Mouse (Mus musculus): Measurements from ENCODE around the gene Cfap61. TPM values are rescaled to one million over a fixed set of nuclear protein-coding genes. Genes with fewer than 3 reads are reported as not detected.

Cfap61 gene
- polyA plus RNA-seq, 1 experiment = not detected

GRCm38 (mm10) chr2:145990446-145990845 is 55.9 kb downstream of the Cfap61 start:
- H3K4me1 ChIP-seq (ENCODE audit: control insufficient read depth, insufficient read depth, low read length) = no peaks in the 10 kb centered on the region
- TF ChIP-seq CTCF (IDR thresholded peaks at IDR 0.05; ENCODE audit: insufficient read depth, low read depth, low read length) (no peak), POLR2A (IDR thresholded peaks at IDR 0.05; ENCODE audit: insufficient read depth, low read depth, low read length) (no peak)
- no peak overlapping the region for H3K27ac ChIP-seq (ENCODE audit: insufficient read depth, low read depth, low read length)
- 80% methylated on average over 2 of the region's 2 CpGs for WGBS
- H3K4me3 ChIP-seq (ENCODE audit: insufficient read depth, low read depth, low read length) = no peak overlapping the region

GRCm38 (mm10) chr2:145996472-145996871 is 61.9 kb downstream of the Cfap61 start:
- no peak overlapping the region for H3K27ac ChIP-seq (ENCODE audit: insufficient read depth, low read depth, low read length)
- no peaks in the 10 kb centered on the region for H3K4me1 ChIP-seq (ENCODE audit: control insufficient read depth, insufficient read depth, low read length)
- TF ChIP-seq POLR2A (IDR thresholded peaks at IDR 0.05; ENCODE audit: insufficient read depth, low read depth, low read length) (no peak), CTCF (IDR thresholded peaks at IDR 0.05; ENCODE audit: insufficient read depth, low read depth, low read length) (no peak)
- H3K4me3 ChIP-seq (ENCODE audit: insufficient read depth, low read depth, low read length) = no peak overlapping the region
- WGBS = 69% methylated on average over 4 of the region's 4 CpGs

GRCm38 (mm10) chr2:145997956-145998525 is 63.5 kb downstream of the Cfap61 start:
- no peak overlapping the region for H3K27ac ChIP-seq (ENCODE audit: insufficient read depth, low read depth, low read length)
- TF ChIP-seq POLR2A (IDR thresholded peaks at IDR 0.05; ENCODE audit: insufficient read depth, low read depth, low read length) (no peak), CTCF (IDR thresholded peaks at IDR 0.05; ENCODE audit: insufficient read depth, low read depth, low read length) (no peak)
- no peak overlapping the region for H3K4me3 ChIP-seq (ENCODE audit: insufficient read depth, low read depth, low read length)
- H3K4me1 ChIP-seq (ENCODE audit: control insufficient read depth, insufficient read depth, low read length) = no peaks in the 10 kb centered on the region
- WGBS = 89% methylated on average over 5 of the region's 5 CpGs

- H3K4me1 ChIP-seq (ENCODE audit: control insufficient read depth, insufficient read depth, low read length) = no peaks in the 10 kb centered on the region
- H3K27ac ChIP-seq (ENCODE audit: insufficient read depth, low read depth, low read length) = no peak overlapping the region
- H3K4me3 ChIP-seq (ENCODE audit: insufficient read depth, low read depth, low read length) = no peak overlapping the region
- TF ChIP-seq CTCF (IDR thresholded peaks at IDR 0.05; ENCODE audit: insufficient read depth, low read depth, low read length) (no peak), POLR2A (IDR thresholded peaks at IDR 0.05; ENCODE audit: insufficient read depth, low read depth, low read length) (no peak)
- 96% methylated on average over 6 of the region's 6 CpGs for WGBS
These were observed 74.2 kb downstream of the Cfap61 start for GRCm38 (mm10) chr2:146008801-146009200.

GRCm38 (mm10) chr2:146009596-146010349 is 75.2 kb downstream of the Cfap61 start:
- H3K4me3 ChIP-seq (ENCODE audit: insufficient read depth, low read depth, low read length) = no peak overlapping the region
- H3K4me1 ChIP-seq (ENCODE audit: control insufficient read depth, insufficient read depth, low read length) = no peaks in the 10 kb centered on the region
- TF ChIP-seq CTCF (IDR thresholded peaks at IDR 0.05; ENCODE audit: insufficient read depth, low read depth, low read length) = no peak
- no peak for TF ChIP-seq POLR2A (IDR thresholded peaks at IDR 0.05; ENCODE audit: insufficient read depth, low read depth, low read length)
- H3K27ac ChIP-seq (ENCODE audit: insufficient read depth, low read depth, low read length) = no peak overlapping the region
- WGBS = 82% methylated on average over 2 of the region's 2 CpGs

- Histone ChIP-seq H3K4me3 (ENCODE audit: insufficient read depth, low read depth, low read length) (no peak overlapping the region), H3K4me1 (ENCODE audit: control insufficient read depth, insufficient read depth, low read length) (no peaks in the 10 kb centered on the region), H3K27ac (ENCODE audit: insufficient read depth, low read depth, low read length) (no peak overlapping the region)
- 62% methylated on average over 2 of the region's 2 CpGs for WGBS
- no peak for TF ChIP-seq CTCF (IDR thresholded peaks at IDR 0.05; ENCODE audit: insufficient read depth, low read depth, low read length)
- TF ChIP-seq POLR2A (IDR thresholded peaks at IDR 0.05; ENCODE audit: insufficient read depth, low read depth, low read length) = no peak
These were observed 76.2 kb downstream of the Cfap61 start for GRCm38 (mm10) chr2:146010816-146011215.

GRCm38 (mm10) chr2:146015341-146016186 is 81.0 kb downstream of the Cfap61 start:
- Histone ChIP-seq H3K4me1 (ENCODE audit: control insufficient read depth, insufficient read depth, low read length) (no peaks in the 10 kb centered on the region), H3K27ac (ENCODE audit: insufficient read depth, low read depth, low read length) (no peak overlapping the region), H3K4me3 (ENCODE audit: insufficient read depth, low read depth, low read length) (no peak overlapping the region)
- TF ChIP-seq POLR2A (IDR thresholded peaks at IDR 0.05; ENCODE audit: insufficient read depth, low read depth, low read length) (no peak), CTCF (IDR thresholded peaks at IDR 0.05; ENCODE audit: insufficient read depth, low read depth, low read length) (no peak)
- WGBS = 42% methylated on average over 8 of the region's 8 CpGs

GRCm38 (mm10) chr2:146022846-146023245 is 88.3 kb downstream of the Cfap61 start:
- H3K4me1 ChIP-seq (ENCODE audit: control insufficient read depth, insufficient read depth, low read length) = no peaks in the 10 kb centered on the region
- TF ChIP-seq POLR2A (IDR thresholded peaks at IDR 0.05; ENCODE audit: insufficient read depth, low read depth, low read length) (no peak), CTCF (IDR thresholded peaks at IDR 0.05; ENCODE audit: insufficient read depth, low read depth, low read length) (no peak)
- no peak overlapping the region for H3K27ac ChIP-seq (ENCODE audit: insufficient read depth, low read depth, low read length)
- 91% methylated on average over 6 of the region's 6 CpGs for WGBS
- no peak overlapping the region for H3K4me3 ChIP-seq (ENCODE audit: insufficient read depth, low read depth, low read length)

- TF ChIP-seq POLR2A (IDR thresholded peaks at IDR 0.05; ENCODE audit: insufficient read depth, low read depth, low read length) (no peak), CTCF (IDR thresholded peaks at IDR 0.05; ENCODE audit: insufficient read depth, low read depth, low read length) (no peak)
- H3K4me3 ChIP-seq (ENCODE audit: insufficient read depth, low read depth, low read length) = no peak overlapping the region
- WGBS = 98% methylated on average over 5 of the region's 5 CpGs
These were observed 109.1 kb downstream of the Cfap61 start for GRCm38 (mm10) chr2:146043640-146044039.

More at GRCm38 (mm10) chr2:146043640-146044039, 109.1 kb downstream of the Cfap61 start:
- Histone ChIP-seq H3K27ac (ENCODE audit: insufficient read depth, low read depth, low read length) (no peak overlapping the region), H3K4me1 (ENCODE audit: control insufficient read depth, insufficient read depth, low read length) (peaks cover 13% of the 10 kb centered on the region)
